Comparison of ENCODE assay signal across 6 mouse cellular contexts in the genomic region with DNA sequence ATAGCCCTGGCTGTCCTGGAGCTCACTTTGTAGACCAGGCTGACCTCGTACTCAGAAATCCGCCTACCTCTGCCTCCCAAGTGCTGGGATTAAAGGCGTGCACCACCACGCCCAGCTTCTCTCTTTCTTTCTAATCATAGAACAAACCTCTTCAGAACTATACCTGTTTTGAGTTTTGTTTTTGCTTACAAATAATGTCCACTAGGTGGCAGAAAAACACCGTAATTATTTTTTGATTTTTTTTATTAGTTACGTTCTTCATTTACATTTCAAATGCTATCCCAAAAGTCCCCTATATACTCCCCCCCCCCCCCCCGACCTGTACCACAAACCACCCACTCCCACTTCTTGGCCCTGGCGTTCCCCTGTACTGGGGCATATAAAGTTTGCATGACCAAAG.
DNase-seq lines count a peak whose midpoint lies in the region; ATAC-seq and TF ChIP-seq lines count a peak whose summit lies in the region.
"Not testable (repeated sequence)": the region's sequence is repeated elsewhere in the genome, so short reads cannot be mapped to it uniquely, and the experiment has no call there.

No protein-coding gene starts in this region.

- CTCF ChIA-PET in Patski (lab: Charles Lee) = interaction anchor here (0.7 to 1.4 kb wide), 3 partner anchors 14 to 413 kb away, joined by 3 to 4 read pairs (median 4); a partner anchor contains a TSS

- H3K27me3 ChIP-seq in Patski; embryonic facial prominence, embryonic 11.5 days (ENCODE audit: control insufficient read depth, insufficient read depth, low read length); hindbrain, postnatal 0 days (ENCODE audit: insufficient read depth, low read length); midbrain, postnatal 0 days (ENCODE audit: insufficient read depth, low read length): not testable (repeated sequence)

- H3K27ac ChIP-seq in embryonic facial prominence, embryonic 11.5 days (replicated peaks; ENCODE audit: low read depth, low read length); hindbrain, postnatal 0 days; layer of hippocampus, adult 2 months; midbrain, postnatal 0 days (ENCODE audit: low read depth, low read length): not testable (repeated sequence)

- 66% methylated on average over 8 of the region's 8 CpGs for WGBS in embryonic facial prominence, embryonic 11.5 days
- WGBS in hindbrain, postnatal 0 days = 82% methylated on average over 8 of the region's 8 CpGs
- WGBS in midbrain, postnatal 0 days = 83% methylated on average over 8 of the region's 8 CpGs

- ATAC-seq in Patski; embryonic facial prominence, embryonic 11.5 days (replicated peaks; ENCODE audit: insufficient number of reproducible peaks, low FRiP score, low TSS enrichment, low read depth); hindbrain, postnatal 0 days; midbrain, postnatal 0 days (ENCODE audit: low FRiP score): not testable (repeated sequence)

- peak; percentile 13 for DNase-seq in ES-CJ7 (ENCODE audit: low read depth, low spot score)
- not testable (repeated sequence) for DNase-seq in Patski (ENCODE audit: low read depth, low spot score); layer of hippocampus, adult 2 months (ENCODE audit: low spot score in 2 of 2); midbrain, postnatal 0 days (ENCODE audit: low spot score)
- DNase-seq in embryonic facial prominence, embryonic 11.5 days (ENCODE audit: low spot score) = peak; percentile 18
- DNase-seq in hindbrain, postnatal 0 days (ENCODE audit: low spot score) = peak; percentile 29

- not testable (repeated sequence) for H3K4me3 ChIP-seq in embryonic facial prominence, embryonic 11.5 days (ENCODE audit: low read depth, low read length); hindbrain, postnatal 0 days (ENCODE audit: low read length); layer of hippocampus, adult 2 months; midbrain, postnatal 0 days (ENCODE audit: low read depth, low read length)

- TF ChIP-seq CTCF in Patski (IDR thresholded peaks at IDR 0.05) = peak; percentile 30
- TF ChIP-seq CTCF in hindbrain, postnatal 0 days (IDR thresholded peaks at IDR 0.05; ENCODE audit: low read depth) = not testable (repeated sequence)
- TF ChIP-seq CTCF in layer of hippocampus, adult 2 months (conservative IDR thresholded peaks at IDR 0.05) = peak; percentile 66
- TF ChIP-seq CTCF in midbrain, postnatal 0 days (IDR thresholded peaks at IDR 0.05) = peak; percentile 39

- H3K9me3 ChIP-seq in embryonic facial prominence, embryonic 11.5 days (replicated peaks; ENCODE audit: control insufficient read depth, low read length); hindbrain, postnatal 0 days (ENCODE audit: low read length); midbrain, postnatal 0 days (ENCODE audit: low read length): not testable (repeated sequence)

- not testable (repeated sequence) for H3K4me2 ChIP-seq in embryonic facial prominence, embryonic 11.5 days (ENCODE audit: low read depth, low read length); hindbrain, postnatal 0 days (ENCODE audit: low read depth, low read length); midbrain, postnatal 0 days (ENCODE audit: low read depth, low read length, poor library complexity, severe bottlenecking)

- H3K36me3 ChIP-seq in embryonic facial prominence, embryonic 11.5 days (replicated peaks; ENCODE audit: control insufficient read depth, insufficient read depth, low read depth, low read length); hindbrain, postnatal 0 days (ENCODE audit: insufficient read depth, low read length); midbrain, postnatal 0 days (ENCODE audit: insufficient read depth, low read length): not testable (repeated sequence)

- POLR2A ChIA-PET in Patski (lab: Charles Lee) = not testable (repeated sequence)

- not testable (repeated sequence) for H3K9ac ChIP-seq in embryonic facial prominence, embryonic 11.5 days (replicated peaks; ENCODE audit: low read length); hindbrain, postnatal 0 days (replicated peaks; ENCODE audit: low read length); midbrain, postnatal 0 days (replicated peaks; ENCODE audit: low read length, poor library complexity, severe bottlenecking)

- not testable (repeated sequence) for H3K4me1 ChIP-seq in embryonic facial prominence, embryonic 11.5 days (ENCODE audit: control insufficient read depth, insufficient read depth, low read length); hindbrain, postnatal 0 days (ENCODE audit: insufficient read depth, low read length); midbrain, postnatal 0 days (ENCODE audit: insufficient read depth, low read length)

- in situ Hi-C loops in Patski (cut with MboI; ENCODE audit: low pct_unique_long_range_greater_than_20kb) = not testable (repeated sequence)
